Mouse (Mus musculus): ENCODE measurements around the gene Il24. TPM values are rescaled to one million over a fixed set of nuclear protein-coding genes. Genes with fewer than 3 reads are reported as not detected.

Gene Il24
- polyA plus RNA-seq, 1 experiment from 2014 or later, result not detected

GRCm38 (mm10) chr1:130893329-130894040 is 6.2 kb upstream of the Il24 start:
- no peaks in the 10 kb centered on the region for H3K4me1 ChIP-seq (ENCODE audit: insufficient read depth)
- no peaks in the 10 kb centered on the region for H3K27me3 ChIP-seq (ENCODE audit: insufficient read depth, low read length)
- no peaks in the 10 kb centered on the region for H3K9me3 ChIP-seq (ENCODE audit: low read depth, low read length)
- no peak overlapping the region for H3K27ac ChIP-seq (ENCODE audit: low read depth)
- ATAC-seq (ENCODE audit: insufficient read depth) (no peak), DNase-seq (no peak)
- no peak overlapping the region for H3K9ac ChIP-seq
- no peak for TF ChIP-seq CTCF (IDR thresholded peaks at IDR 0.05; ENCODE audit: low read depth)
- no peak overlapping the region for H3K4me2 ChIP-seq
- 61% methylated on average over 9 of the region's 9 CpGs for WGBS
- H3K4me3 ChIP-seq (ENCODE audit: low read depth, low read length), result no peak overlapping the region
- H3K36me3 ChIP-seq (ENCODE audit: insufficient read depth), result no peaks in the 10 kb centered on the region

- 58% methylated on average over 1 of the region's 1 CpGs for WGBS
- Histone ChIP-seq H3K9ac (no peak overlapping the region), H3K4me1 (ENCODE audit: insufficient read depth) (no peaks in the 10 kb centered on the region), H3K4me2 (no peak overlapping the region), H3K27me3 (ENCODE audit: insufficient read depth, low read length) (no peaks in the 10 kb centered on the region), H3K9me3 (ENCODE audit: low read depth, low read length) (no peaks in the 10 kb centered on the region), H3K27ac (ENCODE audit: low read depth) (no peak overlapping the region), H3K36me3 (ENCODE audit: insufficient read depth) (no peaks in the 10 kb centered on the region), H3K4me3 (ENCODE audit: low read depth, low read length) (no peak overlapping the region)
- ATAC-seq (ENCODE audit: insufficient read depth) (no peak), DNase-seq (no peak)
- no peak for TF ChIP-seq CTCF (IDR thresholded peaks at IDR 0.05; ENCODE audit: low read depth)
These were observed 5.2 kb upstream of the Il24 start for GRCm38 (mm10) chr1:130892446-130892845.

GRCm38 (mm10) chr1:130883146-130883545 is 4.1 kb downstream of the Il24 start:
- 81% methylated on average over 4 of the region's 4 CpGs for WGBS
- Histone ChIP-seq H3K27me3 (ENCODE audit: insufficient read depth, low read length) (peaks cover 3% of the 10 kb centered on the region; the same call in 1 of the 2 replicates), H3K4me3 (ENCODE audit: low read depth, low read length) (no peak overlapping the region), H3K4me1 (ENCODE audit: insufficient read depth) (no peaks in the 10 kb centered on the region), H3K9me3 (ENCODE audit: low read depth, low read length) (no peaks in the 10 kb centered on the region), H3K27ac (ENCODE audit: low read depth) (no peak overlapping the region), H3K36me3 (ENCODE audit: insufficient read depth) (no peaks in the 10 kb centered on the region), H3K4me2 (no peak overlapping the region), H3K9ac (no peak overlapping the region)
- DNase-seq, result no peak
- no peak for ATAC-seq (ENCODE audit: insufficient read depth)
- TF ChIP-seq CTCF (IDR thresholded peaks at IDR 0.05; ENCODE audit: low read depth), result no peak

- peaks cover 11% of the 10 kb centered on the region; the same call in 1 of the 2 replicates for H3K27me3 ChIP-seq (ENCODE audit: insufficient read depth, low read length)
- H3K4me1 ChIP-seq (ENCODE audit: insufficient read depth), result no peaks in the 10 kb centered on the region
- H3K9ac ChIP-seq, result no peak overlapping the region
- H3K9me3 ChIP-seq (ENCODE audit: low read depth, low read length), result no peaks in the 10 kb centered on the region
- WGBS, result 84% methylated on average over 7 of the region's 7 CpGs
- TF ChIP-seq CTCF (IDR thresholded peaks at IDR 0.05; ENCODE audit: low read depth), result no peak
- no peak overlapping the region for H3K4me2 ChIP-seq
- no peak overlapping the region for H3K27ac ChIP-seq (ENCODE audit: low read depth)
- no peak overlapping the region for H3K4me3 ChIP-seq (ENCODE audit: low read depth, low read length)
- ATAC-seq (ENCODE audit: insufficient read depth) (no peak), DNase-seq (no peak)
- no peaks in the 10 kb centered on the region for H3K36me3 ChIP-seq (ENCODE audit: insufficient read depth)
These were observed 7.3 kb downstream of the Il24 start for GRCm38 (mm10) chr1:130879927-130880326.

GRCm38 (mm10) chr1:130877889-130878614 is 9.2 kb downstream of the Il24 start:
- Histone ChIP-seq H3K4me2 (peak overlapping the region; percentile 62), H3K27me3 (ENCODE audit: insufficient read depth, low read length) (peaks cover 11% of the 10 kb centered on the region; the same call in 1 of the 2 replicates), H3K9ac (0 out of 2 replicates have a peak overlapping the region, but pooled peaks have one; percentile 13), H3K4me1 (ENCODE audit: insufficient read depth) (no peaks in the 10 kb centered on the region), H3K4me3 (ENCODE audit: low read depth, low read length) (peak overlapping the region; percentile 28), H3K36me3 (ENCODE audit: insufficient read depth) (no peaks in the 10 kb centered on the region), H3K9me3 (ENCODE audit: low read depth, low read length) (no peaks in the 10 kb centered on the region), H3K27ac (ENCODE audit: low read depth) (no peak overlapping the region)
- WGBS, result 3% methylated on average over 43 of the region's 43 CpGs
- ATAC-seq (ENCODE audit: insufficient read depth), result peak; percentile 69; the same call in 1 of the 2 replicates
- peak; percentile 29 for DNase-seq
- TF ChIP-seq CTCF (IDR thresholded peaks at IDR 0.05; ENCODE audit: low read depth), result no peak

- ATAC-seq (ENCODE audit: insufficient read depth), result no peak
- Histone ChIP-seq H3K27me3 (ENCODE audit: insufficient read depth, low read length) (peaks cover 11% of the 10 kb centered on the region; the same call in 1 of the 2 replicates), H3K4me3 (ENCODE audit: low read depth, low read length) (no peak overlapping the region), H3K4me1 (ENCODE audit: insufficient read depth) (no peaks in the 10 kb centered on the region), H3K36me3 (ENCODE audit: insufficient read depth) (no peaks in the 10 kb centered on the region), H3K9me3 (ENCODE audit: low read depth, low read length) (no peaks in the 10 kb centered on the region), H3K27ac (ENCODE audit: low read depth) (no peak overlapping the region), H3K4me2 (no peak overlapping the region), H3K9ac (no peak overlapping the region)
- 20% methylated on average over 3 of the region's 3 CpGs for WGBS
- DNase-seq, result peak; percentile 94
- TF ChIP-seq CTCF (IDR thresholded peaks at IDR 0.05; ENCODE audit: low read depth), result peak; percentile 80
These were observed 10.2 kb downstream of the Il24 start for GRCm38 (mm10) chr1:130876931-130877509.

GRCm38 (mm10) chr1:130875910-130876309 is 11.3 kb downstream of the Il24 start:
- Histone ChIP-seq H3K36me3 (ENCODE audit: insufficient read depth) (no peaks in the 10 kb centered on the region), H3K9ac (no peak overlapping the region), H3K4me1 (ENCODE audit: insufficient read depth) (no peaks in the 10 kb centered on the region), H3K27ac (ENCODE audit: low read depth) (no peak overlapping the region), H3K4me3 (ENCODE audit: low read depth, low read length) (no peak overlapping the region), H3K4me2 (no peak overlapping the region), H3K9me3 (ENCODE audit: low read depth, low read length) (no peaks in the 10 kb centered on the region), H3K27me3 (ENCODE audit: insufficient read depth, low read length) (peaks cover 11% of the 10 kb centered on the region; the same call in 1 of the 2 replicates)
- DNase-seq, result no peak
- 65% methylated on average over 3 of the region's 3 CpGs for WGBS
- TF ChIP-seq CTCF (IDR thresholded peaks at IDR 0.05; ENCODE audit: low read depth), result peak; percentile 25; the same call in 1 of the 2 replicates
- no peak for ATAC-seq (ENCODE audit: insufficient read depth)
